Mouse (Mus musculus): ENCODE measurements around the gene Sesn1.
"Not testable (repeated sequence)": the region's sequence is repeated elsewhere in the genome, so short reads cannot be mapped to it uniquely, and the experiment has no call there.

The Sesn1 gene

DNA sequence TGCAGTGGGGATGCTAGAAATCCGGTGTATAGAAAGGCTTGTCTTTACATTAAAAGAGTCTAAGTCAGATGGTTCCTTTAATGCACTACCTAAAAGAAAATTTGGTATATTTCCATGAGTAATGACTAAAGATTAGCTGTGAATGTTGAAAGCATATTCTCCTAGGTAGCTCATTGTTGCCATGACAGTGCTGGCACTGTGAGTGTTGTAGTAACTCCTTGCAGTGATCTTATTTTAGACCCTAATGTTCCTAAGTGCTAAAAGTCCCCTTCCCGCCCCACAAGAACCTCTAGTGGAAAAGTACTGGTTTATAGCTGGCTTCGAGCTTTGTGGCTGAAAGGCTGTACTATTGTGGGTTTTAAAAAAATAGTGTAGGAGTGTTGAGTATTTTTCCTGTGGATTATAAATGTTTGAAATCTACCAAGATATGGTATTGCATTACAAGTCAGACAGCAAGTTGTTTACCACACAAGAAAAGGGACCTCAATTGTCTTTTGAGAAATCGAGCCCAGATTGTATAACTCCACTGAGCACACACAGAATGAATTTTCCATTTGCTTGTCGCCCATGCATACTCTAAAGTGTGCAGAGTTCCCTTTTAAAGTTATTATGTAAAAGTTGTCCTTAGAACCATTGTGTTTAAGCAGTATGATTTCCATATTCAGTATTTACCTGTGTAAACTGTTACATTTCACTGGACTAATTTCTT, 13.0 kb downstream of the Sesn1 start:
- DNase-seq = no peak

DNA sequence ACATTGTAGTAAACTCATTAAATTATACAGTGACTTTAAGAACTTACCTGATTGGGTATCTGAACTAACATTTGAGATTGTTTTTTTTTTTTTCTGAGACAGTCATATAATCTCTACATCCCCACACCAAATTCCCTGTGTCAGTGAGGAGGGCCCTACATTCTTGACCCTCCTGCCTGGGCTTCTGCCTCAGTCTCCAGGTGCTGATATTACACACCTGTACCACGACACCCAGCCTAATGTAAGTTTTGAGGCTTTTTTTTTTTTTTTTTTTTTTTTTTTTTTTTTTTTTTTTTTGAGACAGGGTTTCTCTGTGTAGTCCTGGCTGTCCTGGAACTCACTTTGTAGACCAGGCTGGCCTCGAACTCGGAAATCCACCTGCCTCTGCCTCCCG, 13.5 kb downstream of the Sesn1 start:
- not testable (repeated sequence) for DNase-seq

DNA sequence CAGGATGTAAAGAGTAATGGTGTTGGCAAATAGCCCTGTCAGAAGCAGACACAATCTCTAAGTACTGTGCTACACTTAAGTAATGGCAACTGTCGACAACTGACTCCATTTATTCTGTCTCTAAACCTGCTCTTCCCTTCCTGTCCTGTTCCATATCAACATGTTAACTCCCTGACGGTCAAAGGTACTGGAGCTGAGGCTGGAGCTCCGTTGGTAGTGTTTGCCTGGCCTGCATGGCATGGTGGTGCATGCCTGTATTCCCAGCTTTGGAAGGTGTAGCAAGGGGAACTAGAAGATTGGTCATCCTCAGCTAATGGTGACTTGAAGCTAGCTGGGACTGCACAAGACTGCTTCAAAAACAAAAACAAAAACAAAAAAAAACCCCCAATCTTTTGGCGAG, 14.2 kb downstream of the Sesn1 start:
- DNase-seq = no peak

DNA sequence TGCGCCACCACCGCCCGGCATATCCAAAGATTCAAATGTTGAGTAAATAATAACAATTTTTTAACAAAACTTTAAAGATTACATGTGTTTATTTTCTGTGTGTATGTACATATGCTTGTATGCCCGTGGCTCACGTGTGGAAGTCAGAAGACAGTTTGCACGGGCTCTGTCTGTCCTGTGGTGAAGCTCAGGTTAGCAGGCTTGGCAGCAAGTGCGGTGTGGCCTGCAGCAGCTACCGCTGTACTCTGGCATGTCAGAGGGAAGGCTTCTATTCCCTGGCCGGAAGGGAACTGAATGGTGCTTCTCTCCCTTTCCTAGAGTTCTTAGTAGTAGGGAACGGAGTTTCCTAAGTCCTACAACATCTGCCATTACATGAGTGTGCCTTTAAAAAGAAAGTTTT, 15.3 kb downstream of the Sesn1 start:
- no peak for DNase-seq

DNA sequence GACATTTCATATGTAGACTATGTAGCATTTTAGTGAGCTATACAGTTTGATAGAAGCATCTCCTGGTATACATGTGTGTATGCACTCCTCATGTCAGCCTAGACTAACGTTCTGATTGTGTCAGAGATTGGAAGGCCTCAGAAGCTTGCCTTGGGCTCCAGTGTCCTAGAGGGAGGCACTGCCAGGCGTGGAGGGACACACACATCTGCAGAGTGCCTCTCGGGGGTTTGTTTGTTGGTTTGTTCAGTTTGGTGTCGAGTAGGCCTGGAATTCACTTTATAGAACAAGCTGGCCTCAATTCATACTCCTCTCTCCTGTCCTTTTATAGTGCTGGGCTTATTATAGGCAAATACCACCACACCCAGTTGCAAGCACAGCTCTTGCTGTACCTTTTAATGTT, 16.3 kb downstream of the Sesn1 start:
- DNase-seq = no peak

DNA sequence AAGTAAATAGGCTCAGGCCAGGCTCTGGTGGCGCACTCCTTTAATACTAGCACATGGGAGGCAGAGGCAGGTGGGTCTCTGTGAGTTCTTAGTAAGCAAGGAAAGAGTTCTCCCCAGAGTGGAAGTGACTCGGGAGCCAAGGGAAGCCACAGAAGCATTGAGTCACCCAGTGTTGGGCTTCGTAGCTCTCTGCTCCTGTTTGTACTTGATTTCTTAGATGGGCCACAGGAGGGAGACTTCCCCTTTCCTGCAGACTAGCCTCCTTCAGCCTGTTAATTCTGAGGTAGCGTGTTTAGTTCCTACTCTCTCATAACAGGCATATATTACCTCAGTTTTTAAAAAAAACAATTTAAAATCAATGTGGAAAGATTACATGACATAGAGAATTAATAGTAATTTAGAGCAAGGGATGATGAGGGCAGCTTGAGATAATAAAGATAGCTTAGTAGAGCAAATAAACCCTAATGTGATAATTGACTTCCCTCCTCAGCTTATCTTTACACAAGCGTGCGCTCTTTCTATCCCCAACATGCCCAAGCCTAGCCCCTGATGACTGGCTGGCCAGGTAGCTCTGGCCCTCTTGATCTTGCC, 16.9 kb downstream of the Sesn1 start:
- DNase-seq = no peak

DNA sequence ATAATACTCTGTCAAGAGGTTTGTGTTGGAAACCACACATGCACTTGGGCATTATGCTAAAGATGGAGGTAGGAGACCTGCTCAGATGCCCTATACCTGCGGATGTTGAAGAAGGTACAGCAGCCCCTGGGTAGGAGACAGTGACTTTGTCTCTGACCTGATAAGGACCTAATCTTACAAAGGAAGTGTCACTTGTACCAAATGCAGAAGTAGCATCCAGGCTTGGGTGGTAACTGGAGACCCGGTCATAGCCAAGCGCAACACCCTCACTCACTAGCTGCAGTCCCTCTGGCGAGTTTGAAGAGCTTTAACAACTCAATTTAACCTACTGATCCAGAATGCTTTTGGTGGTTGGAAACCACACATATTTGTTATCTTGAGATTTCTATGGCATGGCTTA, 18.0 kb downstream of the Sesn1 start:
- DNase-seq = no peak

DNA sequence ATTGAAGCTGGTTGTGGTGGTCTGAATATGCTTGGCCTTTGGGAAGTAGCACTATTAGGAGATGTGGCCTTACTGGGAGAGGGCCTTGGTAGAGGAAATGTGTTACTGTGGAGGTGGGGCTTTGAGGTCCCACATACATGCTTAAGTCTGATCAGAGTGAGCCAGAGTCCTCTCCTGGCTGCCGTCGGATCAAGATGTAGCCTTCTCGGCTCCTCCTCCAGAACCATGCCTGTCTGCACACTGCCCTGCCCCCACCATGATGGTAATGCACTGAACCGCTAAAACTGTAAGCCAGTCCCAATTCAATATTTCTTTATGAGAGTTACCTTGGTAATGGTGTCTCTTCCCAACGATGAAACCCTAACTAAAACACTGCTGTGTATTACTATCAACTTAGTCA, 19.5 kb downstream of the Sesn1 start:
- DNase-seq = no peak

DNA sequence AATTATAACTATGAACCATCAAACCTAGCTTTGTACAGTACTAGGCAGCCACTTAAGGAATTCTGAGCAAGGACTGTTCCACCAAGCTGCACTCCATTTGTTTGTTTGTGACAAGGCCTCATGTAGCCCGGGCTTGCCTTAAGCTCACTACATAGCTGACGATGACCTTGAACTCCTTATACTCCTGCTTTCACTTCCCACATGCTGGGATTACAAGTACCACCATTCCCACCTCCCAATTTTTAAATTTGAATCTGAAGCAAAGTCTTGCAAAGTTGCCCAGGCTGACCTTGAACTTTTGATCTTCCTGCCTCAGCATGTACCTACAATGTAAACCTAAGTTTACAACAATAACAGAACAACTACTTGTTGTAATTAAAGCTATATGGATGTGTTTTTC, 20.2 kb downstream of the Sesn1 start:
- no peak for DNase-seq

DNA sequence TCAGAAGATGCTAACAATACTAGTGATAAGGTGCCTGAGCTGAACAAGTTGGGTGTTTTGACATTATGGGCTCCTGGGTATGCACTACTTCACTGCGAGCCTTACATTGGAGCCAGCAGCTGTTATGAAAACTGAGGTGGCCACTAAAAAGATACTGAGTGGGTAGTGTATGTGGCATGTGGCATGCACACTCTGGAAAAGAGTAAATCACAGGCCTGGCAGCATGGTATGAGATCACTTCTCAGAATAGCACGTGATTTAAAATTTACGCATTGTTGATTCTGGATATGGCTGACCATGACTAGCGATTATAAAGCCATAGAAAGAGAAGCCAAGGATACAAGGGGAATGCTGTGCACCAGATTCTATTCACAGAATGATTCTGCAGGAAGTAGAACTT, 20.7 kb downstream of the Sesn1 start:
- no peak for DNase-seq

DNA sequence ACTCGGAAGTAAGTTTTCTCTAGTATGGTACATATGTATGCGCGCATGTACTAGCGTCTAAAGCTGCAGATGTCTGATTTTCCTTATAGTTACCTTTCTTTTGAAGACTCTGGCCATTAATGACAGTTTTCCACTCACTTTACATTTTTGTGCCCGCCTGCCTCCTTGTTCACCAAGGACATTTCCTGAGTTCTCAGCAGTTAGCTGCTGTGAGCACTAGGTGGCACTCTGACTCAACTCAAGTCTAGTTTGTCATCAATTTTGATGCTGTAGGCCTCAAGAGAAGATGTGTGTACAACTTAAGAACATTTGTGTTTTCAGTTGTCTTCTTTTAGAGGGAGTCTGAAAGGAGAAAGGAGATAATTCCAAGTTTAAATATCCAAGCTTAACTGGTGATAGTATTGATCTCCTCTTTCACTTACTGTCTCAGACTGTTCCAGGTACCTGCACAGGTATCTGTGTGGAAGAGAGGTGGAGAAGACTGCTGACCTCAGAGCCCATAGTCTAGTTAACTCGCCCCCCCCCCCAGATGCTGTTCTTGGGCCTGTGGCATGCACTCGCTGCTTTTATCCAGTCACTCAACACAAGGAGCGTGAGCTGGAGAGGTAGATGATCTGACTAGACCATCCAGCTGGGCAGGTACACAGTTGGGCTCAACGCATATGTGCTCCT, 21.3 kb downstream of the Sesn1 start:
- DNase-seq = peak; percentile 55 to 68

DNA sequence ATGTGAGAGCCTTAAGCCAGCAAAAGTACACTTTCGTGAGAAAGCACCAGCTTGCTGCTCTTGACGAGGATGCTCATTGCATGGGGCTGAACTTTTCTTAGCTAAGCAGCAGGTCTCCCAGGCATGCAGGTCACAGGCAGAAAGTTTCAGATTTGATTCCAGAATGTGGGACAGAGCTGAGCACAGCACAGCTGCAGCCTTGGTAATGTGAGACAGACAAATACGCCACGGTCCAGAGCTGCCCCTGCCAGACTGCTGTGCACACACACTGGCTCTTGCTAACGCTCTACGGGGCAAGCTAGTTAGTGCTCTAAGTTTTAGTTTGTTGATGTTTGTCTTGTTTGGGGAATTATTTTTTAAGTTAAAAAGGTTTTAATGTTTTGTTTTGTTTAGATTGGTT, 22.5 kb downstream of the Sesn1 start:
- no peak for DNase-seq

DNA sequence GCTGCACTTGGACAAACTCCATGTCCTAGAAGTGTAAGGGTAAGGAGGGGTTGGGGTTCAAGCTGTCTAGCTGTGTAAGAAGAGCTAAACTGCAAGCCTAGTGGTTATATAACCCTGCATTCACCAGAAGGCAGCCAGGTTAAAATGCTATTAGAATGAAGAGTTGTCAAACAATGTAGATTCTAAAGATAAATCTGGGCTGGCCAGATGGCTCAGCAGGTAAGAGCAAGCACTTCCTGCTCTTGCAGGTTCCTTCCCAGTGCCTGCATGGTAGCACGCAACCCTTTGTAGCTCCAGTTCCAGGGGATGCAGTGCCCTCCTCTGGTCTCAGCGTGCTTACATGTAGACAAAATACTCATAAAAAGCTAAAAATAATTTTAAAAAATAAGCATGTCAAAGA, 24.4 kb downstream of the Sesn1 start:
- no peak for DNase-seq

DNA sequence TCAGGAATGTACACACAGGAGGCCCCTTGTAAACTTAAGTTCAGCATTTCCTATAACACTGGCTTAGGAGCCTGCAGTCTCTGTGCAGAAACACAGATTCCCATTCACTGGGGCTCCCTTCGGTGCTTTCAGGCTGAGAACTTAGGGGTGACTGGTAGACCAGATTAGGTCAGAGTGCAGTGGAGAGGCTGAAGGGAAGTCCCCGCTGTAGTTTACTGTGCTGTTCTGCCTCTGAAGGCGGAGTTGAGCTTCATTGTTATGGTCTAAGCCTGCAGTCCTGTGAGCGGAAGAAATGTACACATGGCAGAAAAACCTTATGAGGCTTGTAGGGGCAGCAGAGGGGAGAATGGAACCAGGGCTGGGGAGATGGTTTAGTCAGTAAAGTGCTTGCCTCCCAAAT, 29.2 kb downstream of the Sesn1 start:
- no peak for DNase-seq

DNA sequence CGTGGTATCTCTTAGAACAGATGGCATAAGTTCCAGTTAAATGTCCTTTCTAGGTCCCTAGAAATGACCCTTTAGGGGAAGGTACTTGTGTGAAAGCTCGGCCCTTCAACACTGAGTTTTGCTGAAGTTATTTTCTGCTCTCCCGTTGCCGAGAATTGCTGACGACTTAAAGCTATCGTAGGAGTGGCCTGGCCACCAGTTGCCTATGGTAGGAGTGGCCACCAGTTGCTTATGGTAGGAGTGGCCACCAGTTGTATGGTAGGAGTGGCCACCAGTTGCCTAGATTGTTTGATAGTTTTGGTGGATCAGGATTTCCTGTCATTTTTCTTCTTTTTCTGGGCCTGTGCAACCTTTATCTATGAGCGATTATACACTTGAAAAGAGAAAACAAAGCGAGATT, 38.0 kb downstream of the Sesn1 start:
- DNase-seq = no peak

DNA sequence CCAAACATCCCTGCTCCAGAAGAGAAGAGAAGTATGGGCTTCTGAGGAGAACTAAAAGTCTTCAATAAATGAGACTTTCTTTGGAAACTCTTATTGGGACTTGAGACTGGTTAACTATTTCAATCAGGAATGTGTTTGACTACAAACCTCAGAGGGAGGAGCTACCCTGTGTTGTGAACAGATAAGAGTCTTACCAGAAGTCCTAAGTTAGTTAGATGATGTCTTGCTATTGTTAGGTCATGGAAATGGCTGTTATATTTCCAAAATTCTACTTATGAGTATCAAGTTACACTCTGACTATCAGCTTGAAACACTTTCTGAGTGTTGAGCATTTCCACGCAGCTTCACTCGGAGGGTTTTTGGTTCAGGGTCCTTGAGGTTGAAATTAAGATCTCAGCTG, 39.0 kb downstream of the Sesn1 start:
- no peak for DNase-seq

DNA sequence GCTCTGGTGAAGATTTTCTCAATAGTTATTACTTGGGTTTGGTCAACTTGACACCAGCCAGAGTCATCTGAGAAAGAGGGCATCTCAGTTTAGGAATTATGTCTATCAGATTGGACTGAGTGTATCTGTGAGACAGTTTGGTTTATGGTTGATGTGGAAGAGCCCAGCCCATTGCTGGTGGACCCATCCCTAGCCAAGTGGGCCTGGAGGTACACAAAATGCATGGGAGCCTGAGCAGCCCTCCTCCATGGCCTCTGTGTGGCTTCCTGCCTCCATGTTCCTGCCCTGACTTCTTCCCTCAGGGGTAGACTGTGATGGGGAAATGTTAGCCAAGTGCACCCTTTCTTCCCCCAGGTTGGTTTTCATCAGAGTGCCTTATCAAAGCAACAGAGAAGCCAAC, 50.1 kb downstream of the Sesn1 start:
- no peak for DNase-seq

DNA sequence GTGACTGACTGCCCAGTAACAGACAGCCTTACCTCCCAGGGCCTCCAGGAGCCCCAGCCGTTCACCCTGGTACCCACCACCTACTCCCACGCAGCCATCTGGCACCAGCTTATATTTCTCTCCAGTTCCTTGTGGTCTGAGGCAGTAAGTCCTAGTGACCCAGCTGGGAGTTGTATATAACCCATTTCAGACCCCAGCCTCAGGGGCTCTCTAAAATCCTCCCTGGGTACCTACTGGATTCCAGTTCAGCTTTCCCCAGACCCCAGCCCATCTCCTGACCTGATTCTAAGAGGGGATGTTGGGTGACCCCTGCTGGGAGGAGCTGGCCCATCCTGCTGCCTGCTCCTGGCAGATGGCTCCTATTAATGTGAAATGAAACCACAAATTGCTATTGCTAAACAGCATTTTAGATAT, 50.5 kb downstream of the Sesn1 start:
- DNase-seq = no peak

DNA sequence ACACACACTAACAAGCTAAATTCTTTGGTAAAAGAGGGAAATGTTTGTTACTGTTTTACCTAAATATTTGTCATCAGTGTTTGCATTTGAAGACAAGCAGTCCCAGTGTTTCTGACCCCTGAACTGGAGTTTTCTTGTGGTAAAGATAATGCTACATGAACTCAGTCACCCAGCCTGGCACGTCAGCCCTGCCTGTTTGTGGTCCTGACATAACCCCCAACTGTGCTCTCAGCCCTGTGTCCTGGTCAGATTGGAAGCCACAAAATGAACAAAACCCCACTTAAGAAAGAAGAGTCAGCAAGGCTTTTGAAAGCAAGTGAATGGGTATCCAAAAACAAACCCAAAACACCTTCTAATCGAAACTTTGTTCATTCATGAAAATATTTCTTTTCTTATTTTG, 53.3 kb downstream of the Sesn1 start:
- no peak for DNase-seq

DNA sequence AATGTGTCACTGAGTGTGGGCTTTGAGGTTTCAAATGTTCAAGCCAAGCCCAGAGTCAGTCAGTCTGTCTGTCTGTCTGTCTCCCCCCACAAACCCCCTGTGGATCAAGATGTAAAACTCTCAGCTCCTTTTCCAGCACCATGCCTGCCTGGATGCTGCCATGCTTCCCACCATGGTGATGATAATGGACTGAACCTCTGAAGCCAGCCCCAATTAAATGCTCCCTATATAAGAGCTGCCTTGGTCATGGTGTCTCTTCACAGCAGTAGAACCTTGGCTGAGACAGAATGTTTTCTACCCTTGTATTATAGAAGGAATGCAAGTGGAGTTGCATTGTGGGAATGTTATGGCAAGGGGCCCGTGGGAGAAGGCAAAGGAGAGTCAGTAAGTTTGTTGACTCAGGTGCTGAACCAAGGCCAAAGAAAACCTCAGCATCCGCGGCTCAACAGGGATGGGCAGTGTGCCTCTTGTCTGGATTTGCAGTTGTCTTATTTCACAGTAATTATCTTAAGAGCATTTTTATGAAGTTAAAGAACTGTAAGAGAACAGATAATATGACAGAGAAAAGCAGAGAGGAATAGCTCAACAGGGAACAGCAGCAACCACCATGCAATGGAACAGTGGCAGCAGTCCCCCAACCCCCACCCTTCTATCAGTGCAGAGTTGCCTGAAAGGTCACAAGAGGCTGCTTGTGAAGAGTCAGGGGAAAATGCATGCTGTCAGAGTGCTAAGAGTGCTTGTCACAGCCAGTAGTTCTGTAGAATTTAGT, 56.5 kb downstream of the Sesn1 start:
- DNase-seq = peak in 1 of 2 experiments; percentile 41

DNA sequence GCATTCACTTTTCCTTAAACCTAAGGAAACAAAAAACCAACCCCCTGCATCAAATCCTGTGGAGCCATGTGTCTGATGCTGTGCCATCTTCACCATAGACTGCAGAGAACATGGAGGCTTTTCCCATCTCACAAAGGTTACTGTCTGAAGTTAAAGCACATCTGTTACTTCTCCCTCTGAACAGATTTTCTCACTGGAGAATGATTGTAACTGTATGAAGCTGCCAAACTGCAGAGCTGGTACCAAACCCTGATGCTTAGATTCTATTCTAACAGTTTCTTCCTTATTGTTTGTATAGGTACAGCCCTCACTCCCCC, 57.1 kb downstream of the Sesn1 start:
- no peak for DNase-seq

DNA sequence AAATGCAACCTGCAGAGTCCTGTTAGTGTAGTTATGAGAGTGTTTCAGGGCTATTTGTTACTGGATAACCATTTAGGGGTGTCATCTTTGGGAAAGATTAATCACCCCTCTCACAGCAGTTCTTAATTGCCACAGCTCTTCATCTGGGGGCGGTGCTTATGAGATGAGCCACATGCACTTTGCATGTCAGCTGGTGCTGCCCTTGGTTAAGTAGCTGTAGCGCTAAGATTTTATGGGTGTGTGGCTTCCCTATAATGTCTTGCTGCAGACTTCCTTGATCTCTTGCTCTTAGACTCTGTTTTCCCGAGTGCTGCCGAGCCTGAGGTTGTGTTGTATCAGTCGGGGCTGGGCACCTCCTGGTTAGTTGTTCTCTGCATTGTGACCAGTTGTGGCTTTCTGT, 58.2 kb downstream of the Sesn1 start:
- no peak for DNase-seq

DNA sequence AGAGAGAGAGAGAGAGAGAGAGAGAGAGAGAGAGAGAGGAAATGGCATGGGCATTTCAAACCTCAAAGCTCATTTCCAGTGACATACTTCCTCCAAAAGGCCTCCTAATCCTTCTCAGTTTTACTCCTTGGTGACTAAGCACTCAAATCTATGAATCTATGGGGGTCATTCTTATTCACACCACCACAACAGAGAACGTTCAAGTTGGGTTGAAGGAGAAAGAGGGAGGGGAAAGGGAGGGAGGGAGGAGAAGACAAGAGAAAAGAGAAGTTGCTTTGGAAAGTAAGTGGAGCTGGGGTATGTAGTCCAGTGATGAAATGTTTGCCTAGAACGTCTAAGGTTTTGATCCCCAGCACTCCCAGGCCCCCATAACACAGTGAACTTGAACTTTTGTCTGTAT, 60.4 kb downstream of the Sesn1 start:
- DNase-seq = no peak

DNA sequence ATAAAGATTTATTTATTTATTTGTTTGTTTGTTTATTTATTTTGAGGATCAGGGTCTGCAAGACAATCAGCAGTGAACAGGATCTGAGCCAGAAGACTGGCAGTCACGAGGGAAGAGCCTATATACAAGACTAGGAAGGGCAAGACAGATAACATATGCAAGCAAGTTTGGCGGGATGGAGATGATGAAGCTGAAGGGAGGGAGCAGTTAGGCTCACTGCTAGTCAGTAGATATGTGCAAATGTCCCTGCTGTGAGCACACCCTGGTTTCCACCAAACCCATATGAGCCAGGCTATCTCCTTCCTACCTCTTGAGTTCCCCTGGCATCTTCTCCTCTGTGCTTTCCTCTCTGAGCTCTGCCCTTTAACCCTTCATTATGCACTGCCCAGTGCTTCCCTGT, 61.8 kb downstream of the Sesn1 start:
- DNase-seq = no peak
